Mouse (Mus musculus): Measurements from ENCODE around the gene Rnf217. TPM values are rescaled to one million over a fixed set of nuclear protein-coding genes. Genes with fewer than 3 reads are reported as not detected.

Gene Rnf217
- polyA plus RNA-seq, 2 experiments, result 0.18 to 0.20 TPM

DNA sequence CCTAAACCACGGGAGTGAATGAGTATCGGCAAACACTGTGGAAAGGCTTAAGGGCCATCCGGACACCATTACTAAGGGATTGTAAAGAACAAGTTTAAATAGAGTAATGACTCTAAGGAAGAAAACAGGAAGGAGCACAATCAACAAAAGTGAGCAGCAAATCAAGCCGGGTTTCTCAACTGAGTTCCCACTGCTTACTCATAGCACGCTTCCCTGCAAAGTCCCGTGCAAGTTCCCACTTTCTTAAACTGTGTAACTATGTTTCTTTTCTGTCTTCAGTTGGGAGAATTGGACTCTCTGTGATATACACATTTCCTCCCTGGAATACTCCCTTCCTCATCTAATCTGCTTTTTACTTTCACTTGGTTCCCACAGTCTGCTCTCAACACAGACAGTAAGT lies 8.9 kb downstream of the Rnf217 start:
- Histone ChIP-seq H3K36me3 (replicated peaks; ENCODE audit: control insufficient read depth, insufficient read depth, low read depth) (no peaks in the 10 kb centered on the region), H3K4me2 (ENCODE audit: low read depth) (no peak overlapping the region), H3K9me3 (ENCODE audit: control insufficient read depth, low read length) (no peaks in the 10 kb centered on the region), H3K9ac (replicated peaks) (no peak overlapping the region), H3K27me3 (ENCODE audit: control insufficient read depth, insufficient read depth, low read length) (no peaks in the 10 kb centered on the region), H3K4me1 (replicated peaks; ENCODE audit: control insufficient read depth in 2 of 2, insufficient read depth in 2 of 2, low read length in 1 of 2) (no peaks in the 10 kb centered on the region), H3K4me3 (ENCODE audit: insufficient read depth in 1 of 2, low read depth in 2 of 2, low read length in 2 of 2) (no peak overlapping the region), H3K27ac (no peak overlapping the region)
- 63% methylated on average over 6 of the region's 6 CpGs for WGBS (ENCODE audit: insufficient replicate concordance)
- no peak for TF ChIP-seq EP300 (IDR thresholded peaks at IDR 0.05; ENCODE audit: low read depth)
- no peak for TF ChIP-seq CTCF (IDR thresholded peaks at IDR 0.05; ENCODE audit: low read depth)
- ATAC-seq (ENCODE audit: insufficient read depth) (no peak), DNase-seq (ENCODE audit: low read depth in 3 of 3, low spot score in 3 of 3) (no peak)

DNA sequence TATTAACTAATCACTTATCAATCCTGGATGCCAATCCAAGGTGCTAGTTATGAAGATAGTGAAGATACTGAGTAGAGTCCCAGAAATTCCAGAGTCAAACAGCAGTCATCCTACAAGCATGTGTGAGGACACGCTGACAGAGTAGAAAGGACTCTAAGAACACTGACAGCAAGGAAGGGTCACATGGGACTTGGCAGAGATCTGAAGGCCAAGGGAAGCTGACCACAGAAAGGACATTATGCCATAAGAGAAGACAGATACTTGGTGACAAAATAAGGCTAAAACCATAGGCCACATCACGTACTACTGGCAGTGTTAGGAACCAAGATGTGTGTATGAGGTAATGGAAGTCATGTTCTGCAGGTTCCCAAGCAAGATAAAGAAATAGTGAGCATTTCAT lies 11.1 kb downstream of the Rnf217 start:
- Histone ChIP-seq H3K4me2 (ENCODE audit: low read depth) (no peak overlapping the region), H3K4me1 (replicated peaks; ENCODE audit: control insufficient read depth in 2 of 2, insufficient read depth in 2 of 2, low read length in 1 of 2) (peaks cover 0 to 5% of the 10 kb centered on the region in 2 experiments; a peak in 2 of 4 replicates), H3K9me3 (ENCODE audit: control insufficient read depth, low read length) (no peaks in the 10 kb centered on the region), H3K36me3 (replicated peaks; ENCODE audit: control insufficient read depth, insufficient read depth, low read depth) (no peaks in the 10 kb centered on the region), H3K4me3 (ENCODE audit: insufficient read depth in 1 of 2, low read depth in 2 of 2, low read length in 2 of 2) (no peak overlapping the region), H3K9ac (replicated peaks) (no peak overlapping the region), H3K27ac (no peak overlapping the region), H3K27me3 (ENCODE audit: control insufficient read depth, insufficient read depth, low read length) (no peaks in the 10 kb centered on the region)
- DNase-seq (ENCODE audit: low read depth in 3 of 3, low spot score in 3 of 3) (no peak), ATAC-seq (ENCODE audit: insufficient read depth) (no peak)
- WGBS (ENCODE audit: insufficient replicate concordance), result 61% methylated on average over 2 of the region's 2 CpGs
- TF ChIP-seq CTCF (IDR thresholded peaks at IDR 0.05; ENCODE audit: low read depth), result no peak
- no peak for TF ChIP-seq EP300 (IDR thresholded peaks at IDR 0.05; ENCODE audit: low read depth)

DNA sequence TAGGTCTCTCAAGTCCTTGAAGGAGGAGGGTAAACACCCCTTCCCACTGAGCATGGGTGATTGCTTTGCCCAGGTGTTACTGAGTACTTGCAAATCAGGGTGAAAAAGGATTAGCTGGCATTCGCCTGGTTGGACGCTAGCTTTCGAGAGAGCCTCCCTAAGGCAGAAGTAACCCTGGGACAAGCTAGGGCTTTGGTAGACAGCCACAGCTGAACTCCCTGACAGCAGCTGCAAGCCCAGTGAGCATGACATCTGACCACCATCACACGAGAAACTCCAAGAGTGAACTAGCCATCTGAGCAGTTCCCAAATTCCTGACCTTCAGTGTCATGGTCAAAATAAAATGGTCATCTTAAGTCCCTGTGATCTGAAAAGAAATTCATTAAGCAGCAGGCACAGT lies 12.2 kb downstream of the Rnf217 start:
- Histone ChIP-seq H3K36me3 (replicated peaks; ENCODE audit: control insufficient read depth, insufficient read depth, low read depth) (no peaks in the 10 kb centered on the region), H3K4me1 (replicated peaks; ENCODE audit: control insufficient read depth in 2 of 2, insufficient read depth in 2 of 2, low read length in 1 of 2) (peaks cover 0 to 8% of the 10 kb centered on the region in 2 experiments; a peak in 2 of 4 replicates), H3K4me2 (ENCODE audit: low read depth) (no peak overlapping the region), H3K9me3 (ENCODE audit: control insufficient read depth, low read length) (no peaks in the 10 kb centered on the region), H3K27ac (no peak overlapping the region), H3K27me3 (ENCODE audit: control insufficient read depth, insufficient read depth, low read length) (no peaks in the 10 kb centered on the region), H3K4me3 (ENCODE audit: insufficient read depth in 1 of 2, low read depth in 2 of 2, low read length in 2 of 2) (no peak overlapping the region), H3K9ac (replicated peaks) (no peak overlapping the region)
- 58% methylated on average over 4 of the region's 4 CpGs for WGBS (ENCODE audit: insufficient replicate concordance)
- no peak for DNase-seq (ENCODE audit: low read depth in 3 of 3, low spot score in 3 of 3)
- no peak for ATAC-seq (ENCODE audit: insufficient read depth)
- TF ChIP-seq CTCF (IDR thresholded peaks at IDR 0.05; ENCODE audit: low read depth) (no peak), EP300 (IDR thresholded peaks at IDR 0.05; ENCODE audit: low read depth) (no peak)

- 76% methylated on average over 4 of the region's 4 CpGs for WGBS (ENCODE audit: insufficient replicate concordance)
- no peaks in the 10 kb centered on the region for H3K9me3 ChIP-seq (ENCODE audit: control insufficient read depth, low read length)
- TF ChIP-seq CTCF (IDR thresholded peaks at IDR 0.05; ENCODE audit: low read depth), result no peak
- no peak for TF ChIP-seq EP300 (IDR thresholded peaks at IDR 0.05; ENCODE audit: low read depth)
- no peak overlapping the region for H3K27ac ChIP-seq
- ATAC-seq (ENCODE audit: insufficient read depth), result no peak
- no peak overlapping the region for H3K4me3 ChIP-seq (ENCODE audit: insufficient read depth in 1 of 2, low read depth in 2 of 2, low read length in 2 of 2)
- H3K4me1 ChIP-seq (replicated peaks; ENCODE audit: control insufficient read depth in 2 of 2, insufficient read depth in 2 of 2, low read length in 1 of 2), result peaks cover 0 to 8% of the 10 kb centered on the region in 2 experiments; a peak in 2 of 4 replicates
- no peaks in the 10 kb centered on the region for H3K27me3 ChIP-seq (ENCODE audit: control insufficient read depth, insufficient read depth, low read length)
- H3K9ac ChIP-seq (replicated peaks), result no peak overlapping the region
- H3K36me3 ChIP-seq (replicated peaks; ENCODE audit: control insufficient read depth, insufficient read depth, low read depth), result no peaks in the 10 kb centered on the region
- no peak overlapping the region for H3K4me2 ChIP-seq (ENCODE audit: low read depth)
- DNase-seq (ENCODE audit: low read depth in 3 of 3, low spot score in 3 of 3), result no peak
Measured at GRCm38 (mm10) chr10:31595326-31595725, 13.7 kb downstream of the Rnf217 start.

GRCm38 (mm10) chr10:31592741-31593524 lies 16.1 kb downstream of the Rnf217 start:
- no peak for DNase-seq (ENCODE audit: low read depth in 3 of 3, low spot score in 3 of 3)
- Histone ChIP-seq H3K4me1 (replicated peaks; ENCODE audit: control insufficient read depth in 2 of 2, insufficient read depth in 2 of 2, low read length in 1 of 2) (peaks cover 0 to 8% of the 10 kb centered on the region in 2 experiments; a peak in 2 of 4 replicates), H3K36me3 (replicated peaks; ENCODE audit: control insufficient read depth, insufficient read depth, low read depth) (no peaks in the 10 kb centered on the region), H3K9ac (replicated peaks) (no peak overlapping the region), H3K9me3 (ENCODE audit: control insufficient read depth, low read length) (no peaks in the 10 kb centered on the region), H3K27ac (no peak overlapping the region), H3K4me2 (ENCODE audit: low read depth) (no peak overlapping the region), H3K27me3 (ENCODE audit: control insufficient read depth, insufficient read depth, low read length) (no peaks in the 10 kb centered on the region), H3K4me3 (ENCODE audit: insufficient read depth in 1 of 2, low read depth in 2 of 2, low read length in 2 of 2) (no peak overlapping the region)
- WGBS (ENCODE audit: insufficient replicate concordance), result 43% methylated on average over 9 of the region's 9 CpGs
- TF ChIP-seq EP300 (IDR thresholded peaks at IDR 0.05; ENCODE audit: low read depth) (no peak), CTCF (IDR thresholded peaks at IDR 0.05; ENCODE audit: low read depth) (no peak)
- no peak for ATAC-seq (ENCODE audit: insufficient read depth)
